Mouse (Mus musculus) cerebellum, adult 2 months (tissue): Measurements from ENCODE around the gene Rxfp4. TPM values are rescaled to one million over a fixed set of nuclear protein-coding genes. Genes with fewer than 3 reads are reported as not detected.

ENCODE experiments used
- DNase-seq, 2 experiments: peaks; one replicate each; pipeline ENCODE4 v3.0.0; 2021
- H3K27ac ChIP-seq: fragments of 200-500 bp; 2 replicates; pipeline ENCODE4 v1.5.1; 2012; ENCODE audit warnings: low read length, control low read depth, inconsistent platforms; ENCODE audit not compliant: insufficient read depth
- H3K27me3 ChIP-seq: fragments of 200-500 bp; 2 replicates; pipeline ENCODE4 v1.6.1; 2012; ENCODE audit warnings: inconsistent platforms, mild to moderate bottlenecking, low read length, moderate library complexity; ENCODE audit not compliant: control insufficient read depth, insufficient read depth
- H3K4me1 ChIP-seq: fragments of 200-500 bp; 2 replicates; pipeline ENCODE4 v1.6.1; 2011; ENCODE audit warnings: low read length; ENCODE audit not compliant: control insufficient read depth, insufficient read depth
- H3K4me3 ChIP-seq: fragments of 200-500 bp; replicated peaks from 2 replicates; pipeline ENCODE3; 2011; ENCODE audit warnings: mild to moderate bottlenecking, low read depth, low read length, control low read depth; ENCODE audit not compliant: insufficient read depth
- CTCF ChIP-seq: fragments of 200-500 bp; IDR thresholded peaks from 2 replicates; pipeline ENCODE4 v1.5.1; 2011; ENCODE audit warnings: low read depth, mild to moderate bottlenecking, control low read depth, low read length, moderate library complexity, borderline replicate concordance; ENCODE audit not compliant: insufficient read depth
- POLR2A ChIP-seq: fragments of 200-500 bp; IDR thresholded peaks from 2 replicates; pipeline ENCODE4 v1.6.1; 2011; ENCODE audit warnings: low read length, control low read depth, borderline replicate concordance; ENCODE audit not compliant: insufficient read depth
- WGBS: fragments of 180-500 bp; shearing (Covaris S2); methylation state at CpG from one replicate; pipeline ENCODE4 v1.1.7; 2018; 5-methylcytosine and 5-hydroxymethylcytosine counted together
- polyA plus RNA-seq: library from polyadenylated mRNA; depleted of rRNA; stranded (reverse); fragments of >200 nt; gene quantifications from 2 replicates; pipeline ENCODE4 v1.2.3, GENCODE M21; 2012

The Rxfp4 gene
- polyA plus RNA-seq, 1 experiment, result not detected

- peak; percentile 77 to 78 for DNase-seq
- peak overlapping the region; percentile 85 for H3K4me3 ChIP-seq
- H3K27me3 ChIP-seq, result no peaks in the 10 kb centered on the region
- peak overlapping the region; percentile 84 for H3K27ac ChIP-seq
- H3K4me1 ChIP-seq, result peaks cover 22% of the 10 kb centered on the region
- TF ChIP-seq POLR2A (peak; percentile 45; the same call in 1 of the 2 replicates), CTCF (no peak)
- WGBS, result under 1% methylated on average over 64 of the region's 64 CpGs
Measured at GRCm38 (mm10) chr3:88620992-88621536, 31.9 kb downstream of the Rxfp4 start.

DNA sequence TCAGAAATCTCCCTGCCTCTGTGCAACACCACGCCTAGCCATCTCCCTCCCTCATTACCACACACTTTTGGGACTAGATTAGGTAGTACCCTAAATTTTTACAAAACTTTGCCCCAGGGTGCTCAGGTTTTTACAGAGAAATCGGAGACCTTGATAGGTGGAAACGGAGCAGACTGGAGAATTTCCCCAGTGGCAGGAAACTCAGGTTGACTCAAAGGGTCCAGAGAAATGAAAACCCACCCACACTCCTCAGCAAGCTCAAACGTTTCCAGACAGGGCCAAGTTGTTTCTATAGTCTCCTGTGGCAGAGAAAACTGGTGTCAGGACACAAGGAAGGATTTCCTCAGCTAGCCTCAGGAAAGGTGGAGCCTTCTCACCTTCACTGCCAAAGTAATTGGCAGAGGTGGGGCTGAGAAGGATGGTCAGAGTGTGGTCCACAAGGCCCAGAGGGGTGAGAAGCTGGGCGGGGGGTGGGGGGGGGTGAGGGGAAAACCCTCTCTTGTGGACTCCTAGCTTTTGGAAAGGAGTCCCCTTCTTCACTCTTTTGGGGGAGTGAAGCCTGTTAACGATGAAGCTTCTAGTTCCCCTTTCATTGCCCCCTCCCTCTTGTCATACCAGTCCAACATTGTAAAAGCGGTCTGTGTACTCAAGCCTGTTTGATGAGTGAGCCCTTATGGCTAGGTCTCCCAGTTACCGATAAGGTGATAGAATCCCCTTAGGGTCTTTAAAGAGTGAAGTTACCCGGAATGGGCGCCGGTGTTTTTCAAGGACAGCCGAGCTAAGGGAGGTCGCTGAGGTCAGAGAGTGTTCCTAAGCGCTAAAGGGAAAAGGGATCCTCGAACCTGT lies 32.6 kb downstream of the Rxfp4 start:
- Histone ChIP-seq H3K27ac (peak overlapping the region; percentile 84), H3K27me3 (no peaks in the 10 kb centered on the region), H3K4me1 (peaks cover 15% of the 10 kb centered on the region; the same call in 1 of the 2 replicates), H3K4me3 (peak overlapping the region; percentile 85)
- WGBS, result 10% methylated on average over 15 of the region's 15 CpGs
- no peak for DNase-seq
- TF ChIP-seq POLR2A (0 out of 2 replicates have a peak, but pooled peaks have one; percentile 4), CTCF (no peak)

GRCm38 (mm10) chr3:88619113-88620097 lies 33.5 kb downstream of the Rxfp4 start:
- WGBS, result 20% methylated on average over 9 of the region's 9 CpGs
- Histone ChIP-seq H3K27ac (peak overlapping the region; percentile 19), H3K4me3 (peak overlapping the region; percentile 85), H3K27me3 (no peaks in the 10 kb centered on the region), H3K4me1 (peaks cover 18% of the 10 kb centered on the region)
- DNase-seq, result peak; percentile 79 to 88
- TF ChIP-seq CTCF (no peak), POLR2A (peak; percentile 40; the same call in 1 of the 2 replicates)

GRCm38 (mm10) chr3:88618074-88618871 lies 34.7 kb downstream of the Rxfp4 start:
- H3K4me3 ChIP-seq, result peak overlapping the region; percentile 62
- peak overlapping the region; percentile 93 for H3K27ac ChIP-seq
- WGBS, result 23% methylated on average over 8 of the region's 8 CpGs
- H3K4me1 ChIP-seq, result peaks cover 15% of the 10 kb centered on the region
- H3K27me3 ChIP-seq, result no peaks in the 10 kb centered on the region
- 0 out of 2 replicates have a peak, but pooled peaks have one; percentile 14 for TF ChIP-seq POLR2A
- TF ChIP-seq CTCF, result no peak
- peak in 1 of 2 experiments; percentile 59 for DNase-seq

- H3K27me3 ChIP-seq, result no peaks in the 10 kb centered on the region
- H3K4me3 ChIP-seq, result peak overlapping the region; percentile 88
- TF ChIP-seq POLR2A (no peak), CTCF (no peak)
- WGBS, result 15% methylated on average over 3 of the region's 3 CpGs
- peaks cover 15% of the 10 kb centered on the region for H3K4me1 ChIP-seq
- peak in 1 of 2 experiments; percentile 32 for DNase-seq
- peak overlapping the region; percentile 96 for H3K27ac ChIP-seq
Measured at GRCm38 (mm10) chr3:88616951-88617500, 35.9 kb downstream of the Rxfp4 start.

DNA sequence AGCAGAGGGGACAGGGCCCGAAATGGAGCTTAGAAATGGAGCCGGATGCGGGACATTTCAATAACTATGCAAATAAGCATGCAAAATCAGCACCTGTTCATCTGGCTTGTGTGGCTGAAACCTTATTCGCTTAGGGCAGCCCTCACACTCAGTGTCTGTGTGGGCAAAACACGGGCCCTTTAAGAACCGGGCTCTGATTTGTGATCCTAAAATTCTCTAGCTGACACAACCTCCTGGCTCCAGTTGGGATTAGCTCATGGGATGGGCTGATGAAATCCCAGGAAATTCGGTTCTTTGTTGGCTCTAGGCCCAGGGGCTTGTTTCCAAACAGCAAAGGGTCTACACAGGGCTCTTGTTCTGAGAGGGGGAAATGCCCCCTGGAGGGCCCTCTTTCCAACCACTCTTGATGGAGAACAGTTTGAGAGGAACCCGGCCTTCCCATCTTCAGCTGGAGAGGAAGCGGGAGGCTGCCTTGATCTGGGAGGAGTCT lies 37.0 kb downstream of the Rxfp4 start:
- H3K27me3 ChIP-seq, result no peaks in the 10 kb centered on the region
- H3K4me1 ChIP-seq, result peaks cover 15% of the 10 kb centered on the region
- peak overlapping the region; percentile 88 for H3K4me3 ChIP-seq
- 7% methylated on average over 9 of the region's 9 CpGs for WGBS
- H3K27ac ChIP-seq, result peak overlapping the region; percentile 96
- DNase-seq, result peak; percentile 80 to 84
- TF ChIP-seq POLR2A, result peak; percentile 59; the same call in 1 of the 2 replicates
- no peak for TF ChIP-seq CTCF
